Mouse (Mus musculus) yolk sac, embryonic 10.5 days (tissue): ENCODE results near the gene Itpkb.

ENCODE experiments used
- DNase-seq: peaks from one replicate; pipeline ENCODE4 v3.0.0-alpha.2; 2017; ENCODE audit warnings: low spot score

Gene Itpkb

DNA sequence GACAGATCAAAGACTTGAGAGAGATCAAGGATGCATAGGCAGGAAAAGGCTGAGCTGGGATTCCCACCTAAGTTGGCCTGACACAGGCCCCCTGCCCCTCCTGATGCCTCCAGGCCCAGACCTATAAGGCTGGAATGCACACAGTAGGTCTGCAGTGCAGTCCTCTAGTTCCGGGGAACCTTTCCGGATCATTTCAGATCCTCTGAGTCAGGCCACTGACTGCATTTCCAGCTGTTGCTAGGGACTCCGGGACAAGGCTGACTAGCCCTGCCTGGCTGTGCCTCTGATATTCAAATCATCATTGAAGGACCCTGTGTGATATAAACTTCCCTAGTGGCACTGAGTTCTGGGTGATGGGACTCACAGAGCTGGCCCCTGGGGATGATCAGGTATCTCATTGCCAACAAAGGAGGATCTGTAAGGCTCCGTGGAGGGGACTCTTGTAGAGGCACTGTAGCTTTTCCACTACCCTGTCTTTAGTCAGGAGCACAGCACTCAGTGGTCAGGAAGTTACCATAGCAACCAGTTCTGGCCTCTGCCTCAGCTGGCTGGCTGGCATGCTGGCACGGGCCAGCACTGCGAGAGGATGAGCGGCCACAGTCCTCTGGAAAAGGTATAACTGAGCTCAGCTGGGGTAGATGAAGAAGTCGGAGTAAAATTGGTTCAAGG, 90.3 kb downstream of the Itpkb start:
- no peak for DNase-seq

DNA sequence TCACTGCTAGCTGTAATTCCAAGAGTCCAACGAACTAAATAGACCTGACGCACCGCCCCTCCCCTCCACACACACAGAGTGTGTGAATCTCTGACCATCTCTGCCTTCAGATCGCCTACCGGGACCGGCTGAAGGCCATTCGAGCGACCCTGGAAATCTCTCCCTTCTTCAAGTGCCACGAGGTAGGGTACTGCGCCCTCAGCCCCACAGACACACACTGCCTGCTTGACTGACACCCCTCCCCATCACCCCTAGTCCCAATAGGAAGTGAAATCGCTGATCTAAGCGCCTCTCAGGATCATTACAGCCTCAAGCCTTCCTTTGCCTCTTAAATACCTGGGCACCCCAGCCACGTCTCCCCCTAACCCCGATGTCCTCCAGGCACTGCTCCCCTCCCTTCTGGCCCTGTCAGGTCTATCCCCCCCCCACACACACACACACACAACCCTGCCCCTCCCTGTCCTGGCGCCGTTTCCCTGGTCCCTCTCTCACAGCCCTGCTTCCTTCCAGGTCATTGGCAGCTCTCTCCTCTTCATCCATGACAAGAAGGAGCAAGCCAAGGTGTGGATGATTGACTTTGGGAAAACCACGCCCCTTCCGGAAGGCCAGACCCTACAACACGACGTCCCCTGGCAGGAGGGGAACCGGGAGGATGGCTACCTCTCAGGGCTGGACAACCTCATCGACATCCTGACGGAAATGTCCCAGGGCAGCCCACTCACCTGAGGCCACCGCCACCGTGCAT, 91.1 kb downstream of the Itpkb start:
- no peak for DNase-seq

DNA sequence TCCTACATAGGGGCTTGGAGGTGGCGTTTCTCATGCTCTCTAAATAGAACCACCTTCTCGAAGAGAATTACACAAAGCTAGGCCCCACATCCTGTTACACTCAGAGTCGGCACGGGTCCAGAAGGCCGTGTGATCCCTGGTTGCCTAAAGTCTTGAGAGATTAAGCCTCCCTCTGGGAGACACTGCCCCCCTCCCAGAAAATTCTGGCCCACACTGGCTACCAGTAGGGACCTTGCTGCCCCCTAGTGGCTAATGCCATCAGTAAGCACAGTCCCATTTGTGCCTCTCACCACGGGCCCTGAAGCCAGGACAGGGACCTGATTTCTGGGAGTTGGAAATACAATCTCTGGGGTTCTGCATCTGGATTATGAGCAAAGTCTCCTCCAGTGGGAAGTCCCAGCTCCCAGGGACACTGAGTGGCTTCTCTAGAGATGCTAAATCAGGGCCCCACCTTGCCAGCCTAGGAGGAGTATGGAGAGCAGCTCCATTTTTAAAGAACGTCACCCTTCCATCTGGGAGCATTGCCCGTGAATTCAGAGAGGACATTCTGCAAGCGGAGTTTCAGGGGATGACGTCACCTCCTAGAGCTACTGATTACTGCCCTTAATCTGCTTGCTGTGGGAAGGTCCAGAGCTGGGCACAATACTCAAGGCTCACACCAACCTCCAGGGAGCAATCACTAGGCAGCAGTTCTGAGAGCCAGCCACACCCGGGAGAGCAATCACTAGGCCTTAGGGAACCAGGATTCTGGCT, 92.0 kb downstream of the Itpkb start:
- DNase-seq = peak; percentile 59

DNA sequence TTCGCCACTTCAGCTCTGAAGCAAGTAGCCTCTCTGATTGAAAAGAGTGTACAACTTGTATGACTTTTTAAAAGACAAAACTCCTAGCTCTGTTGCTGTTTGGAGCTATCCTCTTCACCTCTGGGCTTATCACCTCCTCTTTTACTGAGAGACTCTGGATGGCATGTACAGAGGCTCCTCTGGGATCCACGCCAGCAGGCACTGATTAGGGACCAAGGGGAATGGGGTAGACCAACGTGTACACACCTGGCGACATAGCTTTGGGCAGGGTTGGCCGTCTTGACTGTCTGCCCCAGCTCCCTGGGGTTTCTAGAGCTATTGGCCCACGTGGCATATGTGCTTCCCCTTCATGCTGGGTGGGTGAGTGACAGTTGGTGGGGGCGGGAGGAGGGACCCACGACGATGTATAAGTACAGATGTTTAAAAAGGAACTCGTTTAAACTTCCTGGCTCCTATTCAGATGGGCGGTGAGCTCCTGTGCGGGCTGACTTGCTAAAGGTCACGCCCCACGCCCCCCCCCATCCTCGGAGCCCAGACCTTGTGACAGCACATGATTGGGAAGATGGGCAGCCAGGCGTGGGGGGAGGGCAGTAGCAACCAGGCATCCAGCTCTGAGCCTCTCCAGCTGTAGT, 92.8 kb downstream of the Itpkb start:
- DNase-seq = no peak

DNA sequence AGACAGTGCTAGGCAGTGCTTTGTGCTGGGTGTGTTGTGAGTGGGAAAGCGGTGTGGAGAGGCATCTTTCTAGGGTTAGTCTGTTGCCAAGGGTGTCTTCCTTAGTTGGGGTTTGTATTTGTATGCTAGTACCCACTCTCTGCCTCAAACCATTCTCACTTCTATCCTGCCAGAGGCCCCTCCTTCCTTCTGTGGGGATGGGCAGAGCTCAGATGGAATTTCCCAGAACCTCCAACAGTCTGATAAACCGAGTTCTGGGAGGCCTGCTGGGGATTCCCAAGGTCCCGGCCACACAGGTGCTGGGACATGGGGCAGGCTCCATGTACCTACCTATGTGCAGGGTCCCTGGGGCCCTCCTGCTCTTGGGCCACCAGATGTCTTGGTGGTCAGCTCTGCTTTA, 93.6 kb downstream of the Itpkb start:
- no peak for DNase-seq

DNA sequence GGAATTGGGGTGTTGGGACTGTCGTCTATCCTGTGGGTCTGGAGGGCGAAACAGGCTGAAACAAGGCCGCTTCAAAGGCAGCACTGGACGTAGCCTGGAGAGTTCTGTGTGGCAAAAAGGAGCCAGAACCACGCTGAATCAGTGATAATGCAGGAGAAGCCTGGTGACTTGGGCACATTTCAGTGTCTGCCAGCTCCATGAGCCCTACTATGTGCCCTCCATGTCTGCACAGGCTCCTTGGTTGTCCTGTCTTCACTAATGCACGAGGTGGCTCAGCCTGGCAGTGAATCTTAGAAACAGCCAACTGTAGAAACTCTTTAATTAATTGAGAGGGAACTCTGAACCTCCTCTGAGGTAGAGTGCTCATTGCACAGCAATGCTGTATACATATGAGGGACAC, 96.1 kb downstream of the Itpkb start:
- DNase-seq = no peak

DNA sequence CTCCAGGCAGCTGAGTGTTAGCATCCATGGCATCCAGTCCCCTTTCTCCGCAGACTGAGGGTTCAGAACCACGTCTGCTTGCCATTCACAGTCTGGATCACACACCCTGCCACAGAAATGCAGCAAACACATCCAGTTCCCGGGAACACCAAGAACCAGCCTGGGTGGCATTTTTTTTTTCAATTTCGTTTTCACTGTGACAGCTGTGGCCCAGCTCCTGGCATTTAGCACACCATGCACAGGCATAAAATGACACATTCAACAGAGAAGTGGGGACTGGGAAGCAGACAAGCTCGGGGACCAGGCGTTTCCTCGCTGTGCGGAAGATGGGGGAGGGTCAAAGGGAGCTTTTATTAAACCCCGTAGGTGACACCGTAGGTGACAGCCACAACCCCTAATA, 97.4 kb downstream of the Itpkb start:
- DNase-seq = no peak

DNA sequence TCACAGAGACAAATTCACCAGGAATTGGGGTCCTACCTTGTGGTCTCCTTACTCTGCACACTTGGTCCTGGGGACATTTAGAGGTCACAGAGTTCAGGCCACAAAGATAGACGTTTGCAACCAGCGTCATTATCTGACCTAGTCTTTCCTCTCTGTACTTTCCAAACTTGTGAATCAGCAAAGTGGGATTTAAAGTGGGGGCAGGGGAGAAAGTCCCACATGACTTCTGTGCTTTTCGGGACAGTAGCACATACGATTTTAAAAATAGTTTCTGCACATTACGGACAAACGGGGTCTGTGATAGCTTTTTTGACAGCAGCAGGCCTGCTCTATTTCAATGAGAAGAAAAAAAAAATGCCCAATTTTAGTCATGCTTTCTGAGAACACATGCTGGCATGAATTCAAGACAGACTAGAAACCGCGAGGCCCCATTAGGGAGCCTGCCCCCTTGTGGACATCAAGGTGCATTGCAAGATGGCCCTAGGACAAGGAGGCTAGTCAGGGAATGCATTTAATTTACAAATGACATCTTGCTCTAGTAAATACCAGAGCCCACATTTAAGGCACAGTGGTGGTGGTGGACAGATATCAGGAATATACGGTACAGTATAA, 97.9 kb downstream of the Itpkb start:
- no peak for DNase-seq

DNA sequence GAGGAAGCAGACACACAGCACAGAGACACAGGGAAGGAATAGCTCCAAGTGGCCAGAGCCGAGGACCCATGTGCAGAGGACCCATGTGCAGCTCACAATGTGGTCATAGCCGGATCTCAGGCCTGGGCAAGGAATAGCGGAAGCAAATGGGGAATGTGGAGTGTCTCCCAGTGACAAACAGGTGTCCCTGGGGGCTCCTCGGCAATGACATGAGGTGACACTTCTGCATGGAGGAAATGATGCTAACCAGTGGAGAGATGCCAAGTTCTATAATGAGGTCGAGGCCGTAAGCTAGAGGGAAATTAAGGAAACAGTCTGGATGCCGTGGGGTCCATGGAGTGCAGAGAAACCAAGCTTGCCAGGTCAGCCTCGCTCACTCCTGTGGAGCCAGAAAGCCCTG, 98.6 kb downstream of the Itpkb start:
- no peak for DNase-seq

DNA sequence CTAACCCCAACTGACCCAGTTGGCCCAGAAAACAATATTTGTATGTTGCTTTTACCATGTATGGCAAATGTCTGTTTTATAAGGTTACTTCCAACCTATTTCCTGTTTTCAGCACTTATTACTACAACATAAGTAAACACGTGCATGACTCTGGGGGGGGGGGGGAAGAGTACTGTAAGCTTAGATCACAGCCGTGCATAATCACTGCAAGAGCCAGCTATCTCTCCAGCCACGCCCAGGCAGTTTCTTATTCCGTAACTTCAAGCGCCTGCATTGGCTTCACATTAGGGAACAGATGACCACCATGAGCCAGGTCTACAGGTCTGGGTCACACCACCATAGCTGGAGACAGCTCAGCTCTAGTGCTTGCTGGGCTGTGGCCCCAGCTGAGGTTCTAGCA, 99.5 kb downstream of the Itpkb start:
- DNase-seq = no peak

DNA sequence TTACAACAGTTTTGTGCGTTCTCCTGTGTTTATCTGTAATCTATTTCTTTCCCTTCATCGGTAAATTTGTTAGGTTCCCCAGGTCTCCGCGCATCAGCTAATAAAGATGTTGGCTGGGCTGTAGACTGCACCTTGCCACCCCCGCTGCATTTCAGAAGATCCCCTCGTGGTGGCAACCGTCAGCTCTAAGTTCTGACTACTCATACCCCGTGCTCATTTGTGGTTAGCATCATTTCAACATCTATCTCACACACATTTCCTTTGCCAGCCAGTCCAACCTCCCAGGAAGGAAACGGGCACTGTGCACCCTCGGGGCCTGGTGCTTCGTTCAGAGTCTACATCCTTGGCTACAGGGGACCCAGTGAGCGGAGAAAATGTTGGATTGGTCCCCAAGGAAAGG, 101.5 kb downstream of the Itpkb start:
- DNase-seq = no peak

DNA sequence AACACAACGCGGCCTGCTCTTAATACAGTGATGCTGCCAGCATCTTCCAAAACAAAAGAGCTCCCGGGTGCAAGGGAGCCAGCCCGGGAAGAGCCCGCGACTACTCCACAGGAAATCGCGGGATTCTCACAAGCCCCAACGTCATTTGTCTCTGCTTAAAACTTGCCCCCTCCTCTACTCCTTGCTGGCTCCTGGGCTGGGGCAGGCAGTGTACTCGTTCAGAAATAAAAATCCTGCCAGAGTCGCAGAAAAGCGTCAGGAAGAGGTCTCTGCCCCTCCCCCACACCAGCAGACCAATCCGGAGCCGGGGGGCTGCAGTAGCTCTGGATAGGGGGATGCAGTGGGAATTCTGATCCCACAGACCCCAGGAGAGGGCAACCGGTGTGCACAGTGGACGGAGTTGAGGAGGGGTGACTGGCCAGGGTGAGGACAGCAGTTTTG, 102.8 kb downstream of the Itpkb start:
- DNase-seq = peak; percentile 14

DNA sequence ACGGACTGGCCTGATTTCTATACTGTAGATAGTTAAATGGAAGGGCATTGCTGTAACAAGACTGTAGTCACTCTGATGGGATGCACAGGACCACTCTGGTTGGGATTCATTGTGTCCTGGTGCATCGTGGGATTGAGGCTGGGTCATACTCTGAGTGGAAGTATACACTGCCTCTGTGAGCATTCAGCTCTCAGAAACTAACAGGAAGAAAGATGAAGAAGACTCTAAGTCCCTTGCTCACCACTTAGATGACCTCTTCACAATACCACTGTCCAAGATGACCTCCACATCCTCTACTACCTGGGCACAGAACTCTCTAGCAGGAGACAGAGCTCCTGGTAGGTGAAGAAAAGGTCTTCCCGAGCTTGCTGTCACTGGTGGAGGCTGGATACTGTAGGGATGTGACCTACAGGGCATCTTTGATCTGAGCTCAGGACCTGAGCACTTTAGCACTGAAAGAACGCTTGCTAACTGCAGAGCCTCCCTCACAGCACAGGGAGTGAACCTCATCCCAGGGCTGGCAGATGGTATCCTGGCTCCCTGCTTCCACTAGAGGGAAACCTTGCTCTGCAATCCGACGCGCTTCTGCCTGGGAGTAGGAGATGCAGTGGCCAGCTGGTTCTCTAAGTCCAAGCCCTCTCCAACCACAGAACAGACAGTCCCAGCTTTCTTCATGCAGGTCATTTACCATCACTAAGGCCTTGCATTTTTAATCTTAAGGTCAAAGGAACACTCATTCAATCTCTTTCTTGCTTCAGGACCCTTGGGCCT, 103.7 kb downstream of the Itpkb start:
- peak; percentile 61 for DNase-seq

DNA sequence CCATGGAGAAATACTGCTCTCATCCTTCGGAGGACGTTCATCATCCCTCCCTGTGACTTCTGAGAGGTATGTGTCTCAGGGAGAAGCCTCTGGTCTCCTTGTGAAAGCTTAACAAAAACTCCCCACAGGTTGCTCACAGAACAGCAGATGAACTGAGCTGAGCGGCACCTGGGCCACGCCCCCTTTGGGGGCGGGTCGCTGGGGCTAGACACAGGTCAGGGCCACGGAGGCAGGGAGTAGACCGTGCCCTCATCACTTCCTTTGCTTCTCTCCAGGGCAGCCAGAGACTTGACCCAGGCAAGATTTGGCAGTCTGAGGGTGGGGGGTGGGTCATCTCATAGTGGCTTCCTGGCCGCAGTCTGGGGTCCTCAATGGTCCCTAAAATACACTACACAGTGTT, 104.6 kb downstream of the Itpkb start:
- DNase-seq = no peak

DNA sequence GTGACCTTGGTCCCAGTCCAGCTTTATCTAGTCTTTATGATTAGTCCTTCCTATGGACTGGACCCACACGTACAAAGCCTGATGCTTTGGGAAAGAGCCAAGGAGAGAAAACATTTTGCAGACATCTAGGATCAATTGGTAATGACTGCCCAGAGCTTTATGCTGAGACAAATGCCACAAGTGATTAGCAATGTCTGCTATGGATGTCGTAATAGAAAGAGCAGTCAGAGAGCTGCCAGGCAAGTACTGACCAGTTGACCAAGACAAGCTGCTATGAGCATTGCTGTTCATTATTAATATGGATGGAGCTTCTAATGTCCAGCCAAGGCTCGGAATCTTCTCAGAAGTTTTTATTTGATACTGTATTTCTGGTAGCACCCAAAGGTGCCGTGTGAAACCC, 109.2 kb downstream of the Itpkb start:
- DNase-seq = no peak

DNA sequence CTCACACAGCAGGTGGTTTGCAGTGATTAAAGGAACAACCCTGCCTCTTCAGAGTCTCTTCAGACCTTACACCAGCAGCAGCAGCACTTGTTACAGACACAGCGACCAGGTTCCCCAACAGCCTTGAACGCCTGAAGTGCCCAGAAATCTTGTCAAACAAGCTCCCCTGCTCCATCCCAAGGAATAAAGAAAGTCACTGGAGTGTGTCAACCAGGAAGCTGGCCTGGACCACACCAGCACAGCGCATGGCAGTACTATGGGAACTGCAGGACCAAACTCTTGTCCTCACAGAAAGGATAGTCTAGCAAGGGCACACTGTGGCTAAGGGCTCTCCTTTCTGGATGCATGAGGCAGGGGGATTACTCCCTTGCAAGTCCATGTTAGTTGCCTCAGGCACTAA, 114.1 kb downstream of the Itpkb start:
- no peak for DNase-seq

DNA sequence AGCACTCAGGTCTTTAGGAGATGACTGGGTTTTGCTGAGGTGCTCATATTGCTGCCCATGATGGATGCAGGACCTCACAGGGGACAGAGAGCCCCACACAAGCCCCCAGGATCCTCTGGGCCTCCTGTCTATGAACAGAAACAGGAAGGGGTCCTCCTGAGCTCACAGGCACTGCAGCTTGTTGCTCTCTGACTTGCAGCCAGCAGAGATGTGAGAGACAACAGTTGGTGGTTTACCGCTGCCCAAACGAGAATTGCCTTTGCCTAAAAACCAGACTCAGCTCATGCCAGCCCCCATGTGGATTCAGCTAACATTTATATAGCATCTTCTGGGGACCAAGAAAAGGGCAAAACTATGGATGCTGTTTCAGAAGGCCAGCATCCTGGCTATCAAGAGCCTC, 119.4 kb downstream of the Itpkb start:
- DNase-seq = no peak

DNA sequence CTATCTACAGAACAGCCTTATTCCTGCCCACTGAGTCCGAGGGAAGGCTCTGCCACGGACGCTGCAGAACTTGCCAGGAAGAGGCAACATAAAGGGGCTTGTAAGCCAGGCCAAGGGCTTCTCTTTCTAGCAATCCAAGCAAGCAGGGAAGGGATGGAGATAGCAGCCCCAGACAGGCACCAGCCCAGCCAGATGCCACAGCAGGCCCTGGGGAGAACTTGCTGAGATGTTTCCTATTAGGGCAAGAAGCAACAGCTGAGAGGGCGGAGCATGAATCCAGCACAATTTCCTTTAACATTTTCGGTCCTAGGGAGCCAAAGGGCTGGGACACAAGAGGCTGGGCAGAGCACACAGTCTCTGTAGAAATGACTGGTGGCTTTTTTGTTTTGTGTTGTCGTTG, 128.0 kb downstream of the Itpkb start:
- no peak for DNase-seq

DNA sequence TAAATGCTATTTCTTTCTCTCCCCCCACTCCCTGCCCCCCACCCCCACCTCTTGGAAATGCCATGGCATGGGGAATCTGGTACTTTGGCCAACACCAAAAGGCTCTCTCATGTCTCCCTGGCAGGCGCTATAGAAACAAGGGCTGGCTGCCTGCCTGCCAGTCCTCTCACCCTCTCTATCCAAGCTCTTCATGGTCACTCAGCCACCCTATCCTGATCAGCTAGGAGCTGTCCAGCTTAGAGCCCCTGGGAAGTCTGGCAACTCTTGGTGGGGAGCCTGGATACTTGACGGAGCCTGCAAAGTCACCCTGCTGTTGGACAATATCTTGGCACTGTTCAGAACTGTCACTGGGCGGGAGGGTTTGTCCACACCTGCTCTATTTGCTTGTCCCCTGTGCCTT, 128.4 kb downstream of the Itpkb start:
- no peak for DNase-seq

DNA sequence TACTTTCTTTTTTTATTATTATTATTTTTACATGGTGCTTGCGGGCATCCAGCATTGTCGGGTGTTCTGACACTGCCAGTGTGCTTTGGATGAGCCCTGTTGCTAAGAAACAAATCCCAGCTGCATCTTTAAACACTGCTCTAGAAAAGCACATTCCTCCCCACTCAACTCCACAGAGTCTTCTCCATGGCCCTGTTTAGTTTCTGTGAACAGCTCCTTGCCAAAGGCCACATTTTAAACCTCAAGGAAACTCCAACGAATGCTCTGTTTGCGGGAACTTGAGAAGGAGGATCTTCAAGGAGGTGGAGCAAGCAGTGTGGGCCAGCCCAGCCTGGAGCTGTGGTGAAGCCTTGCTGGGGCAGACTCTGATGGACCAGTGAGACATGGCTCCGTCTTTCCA, 130.4 kb downstream of the Itpkb start:
- DNase-seq = no peak

DNA sequence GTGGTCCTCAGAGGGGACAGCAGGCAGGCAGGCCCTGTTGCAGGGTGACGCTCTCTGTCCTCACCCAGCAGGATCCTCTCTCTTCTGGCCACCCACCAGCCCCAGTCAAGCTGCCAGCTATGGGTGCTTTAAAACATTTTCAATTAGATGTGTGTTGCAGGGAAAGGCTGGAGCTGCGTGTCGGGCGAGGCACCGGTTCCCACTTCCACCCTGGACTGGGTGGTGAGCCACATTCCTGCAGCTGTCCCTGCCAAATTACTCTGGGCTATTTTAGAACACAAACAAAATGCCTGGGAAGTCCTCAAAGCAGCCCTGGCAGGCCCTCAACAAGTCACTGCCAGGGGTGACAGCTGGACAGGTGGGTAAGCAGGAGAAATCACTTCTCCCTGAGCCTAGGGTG, 132.1 kb downstream of the Itpkb start:
- DNase-seq = no peak
